Mouse (Mus musculus) G1E (cell line): ENCODE results near the gene Pla2g15.

Source experiments
- CTCF ChIP-seq: IDR thresholded peaks from 2 replicates; pipeline ENCODE4 v1.5.1; 2012; ENCODE audit warnings: low read depth, low read length, inconsistent platforms, mixed read lengths
- GATA1 ChIP-seq: IDR thresholded peaks from 2 replicates; pipeline ENCODE4 v1.6.1; 2012; ENCODE audit warnings: borderline replicate concordance, low read length, inconsistent platforms, mixed read lengths
- POLR2AphosphoS5 ChIP-seq: IDR thresholded peaks from 2 replicates; pipeline ENCODE4 v1.6.1; 2012; ENCODE audit warnings: low read depth, low read length, inconsistent platforms; ENCODE audit not compliant: insufficient replicate concordance
- TAL1 ChIP-seq: conservative IDR thresholded peaks from 2 replicates; pipeline ENCODE4 v1.6.1; 2012; ENCODE audit warnings: low read depth, low read length, inconsistent platforms, mixed read lengths

GRCm38 (mm10) chr8:106108080-106108479, 42.1 kb upstream of the Pla2g15 start:
- TF ChIP-seq CTCF (no peak), POLR2AphosphoS5 (no peak), TAL1 (no peak), GATA1 (no peak)
